Mouse (Mus musculus): ENCODE measurements around the gene Mlh3. TPM values are rescaled to one million over a fixed set of nuclear protein-coding genes. Genes with fewer than 3 reads are reported as not detected.
A peak's percentile ranks its signal among the peaks of the same experiment; 100 is the strongest.

Gene Mlh3
- total RNA-seq (2021): 10 to 100 TPM; 19.3 to 19.9 TPM
- long read RNA-seq, experiment 1, full-length matches to known transcripts: 3 of 8 reads
- long read RNA-seq, experiment 1, partial matches to known transcripts: 3 of 8 reads
- long read RNA-seq, experiment 1, other reads (novel, unspliced or antisense): 2 of 8 reads
- long read RNA-seq, experiment 2, full-length matches to known transcripts: 6 of 8 reads
- long read RNA-seq, experiment 2, partial matches to known transcripts: 0 of 8 reads
- long read RNA-seq, experiment 2, other reads (novel, unspliced or antisense): 2 of 8 reads

GRCm38 (mm10) chr12:85270319-85270718 is at the start of gene Mlh3:
TSS of gene Mlh3 (minus strand) at chr12:85270599.
- peak; percentile 66 for TF ChIP-seq CTCF (conservative IDR thresholded peaks at IDR 0.05)
- H3K27ac ChIP-seq: peak within 1 kb of the TSS; percentile 98
- peak; percentile 86 to 87 for DNase-seq (ENCODE audit: low spot score in 2 of 2)
- peak within 1 kb of the TSS; percentile 71 for H3K4me3 ChIP-seq

- no peak overlapping the region for H3K4me3 ChIP-seq
- TF ChIP-seq CTCF (conservative IDR thresholded peaks at IDR 0.05): no peak
- DNase-seq (ENCODE audit: low spot score in 2 of 2): no peak
- no peak overlapping the region for H3K27ac ChIP-seq
These were observed 38.3 kb upstream of the Mlh3 start for GRCm38 (mm10) chr12:85308651-85309050.

GRCm38 (mm10) chr12:85305247-85305892 is 35.0 kb upstream of the Mlh3 start:
- TF ChIP-seq CTCF (conservative IDR thresholded peaks at IDR 0.05): peak; percentile 99
- peak overlapping the region; percentile 35 for H3K4me3 ChIP-seq
- peak overlapping the region; percentile 78 for H3K27ac ChIP-seq
- peak; percentile 79 to 88 for DNase-seq (ENCODE audit: low spot score in 2 of 2)

- H3K4me3 ChIP-seq: no peak overlapping the region
- H3K27ac ChIP-seq: peak overlapping the region; percentile 78
- no peak for DNase-seq (ENCODE audit: low spot score in 2 of 2)
- TF ChIP-seq CTCF (conservative IDR thresholded peaks at IDR 0.05): no peak
These were observed 34.3 kb upstream of the Mlh3 start for GRCm38 (mm10) chr12:85304725-85305124.

GRCm38 (mm10) chr12:85303256-85303655 is 32.9 kb upstream of the Mlh3 start:
- no peak overlapping the region for H3K4me3 ChIP-seq
- TF ChIP-seq CTCF (conservative IDR thresholded peaks at IDR 0.05): no peak
- DNase-seq (ENCODE audit: low spot score in 2 of 2): no peak

DNA sequence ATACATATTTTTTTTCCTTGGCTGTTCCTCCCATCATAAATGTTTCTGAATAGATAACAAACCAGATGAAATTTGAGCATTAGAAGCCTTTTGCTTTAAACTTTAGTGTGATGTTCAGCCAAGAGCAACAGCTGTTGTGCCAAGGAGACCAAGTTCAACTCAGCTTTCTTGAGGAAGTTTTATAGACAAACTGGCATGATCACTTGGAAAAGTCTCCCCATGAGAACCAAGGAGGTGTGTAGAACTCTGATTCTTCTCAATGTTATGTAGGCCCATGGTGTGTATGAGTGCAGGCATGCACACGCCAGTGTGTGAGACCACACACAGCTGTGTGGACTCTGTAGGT is 28.4 kb upstream of the Mlh3 start:
- DNase-seq (ENCODE audit: low spot score in 2 of 2): no peak
- TF ChIP-seq CTCF (conservative IDR thresholded peaks at IDR 0.05): no peak
- Histone ChIP-seq H3K27ac (no peak overlapping the region), H3K4me3 (no peak overlapping the region)

More at GRCm38 (mm10) chr12:85303256-85303655, 32.9 kb upstream of the Mlh3 start:
- H3K27ac ChIP-seq: no peak overlapping the region

DNA sequence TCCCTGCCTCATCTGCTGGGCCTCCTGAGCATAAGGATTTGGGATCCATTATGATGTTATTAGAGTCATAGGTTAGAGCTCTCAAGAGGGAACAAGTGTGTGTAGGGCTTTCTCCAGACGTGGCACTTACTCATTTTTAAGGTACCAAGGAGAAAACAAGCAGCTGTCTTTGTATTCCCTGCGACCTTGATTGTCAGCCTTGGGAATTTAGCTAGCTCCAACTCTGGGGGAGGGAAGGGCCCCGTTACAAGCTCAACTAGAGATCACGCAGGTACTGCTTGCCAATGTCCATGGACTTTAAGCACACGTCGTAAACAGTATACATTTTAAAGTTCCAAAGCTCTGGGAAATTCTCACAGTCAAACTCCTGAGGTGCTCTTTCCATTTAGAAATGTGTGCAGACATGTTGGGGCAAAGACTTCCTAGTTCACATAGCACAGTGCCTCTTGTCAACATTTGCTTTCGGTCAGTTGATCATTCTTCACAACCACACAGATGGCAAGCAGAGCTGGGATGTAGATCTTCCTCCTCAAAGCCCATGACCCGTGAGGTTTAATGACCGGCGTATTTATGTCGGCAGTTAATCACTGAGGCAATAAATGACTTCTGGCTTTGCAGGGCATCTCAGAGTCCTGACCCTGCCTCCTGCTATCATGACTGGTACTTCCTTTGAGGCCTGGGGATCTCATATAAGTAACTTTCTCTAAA is 27.9 kb upstream of the Mlh3 start:
- Histone ChIP-seq H3K27ac (no peak overlapping the region), H3K4me3 (no peak overlapping the region)
- TF ChIP-seq CTCF (conservative IDR thresholded peaks at IDR 0.05): no peak
- no peak for DNase-seq (ENCODE audit: low spot score in 2 of 2)

- Histone ChIP-seq H3K4me3 (no peak overlapping the region), H3K27ac (no peak overlapping the region)
- TF ChIP-seq CTCF (conservative IDR thresholded peaks at IDR 0.05): no peak
- no peak for DNase-seq (ENCODE audit: low spot score in 2 of 2)
These were observed 27.1 kb upstream of the Mlh3 start for GRCm38 (mm10) chr12:85297345-85297997.

DNA sequence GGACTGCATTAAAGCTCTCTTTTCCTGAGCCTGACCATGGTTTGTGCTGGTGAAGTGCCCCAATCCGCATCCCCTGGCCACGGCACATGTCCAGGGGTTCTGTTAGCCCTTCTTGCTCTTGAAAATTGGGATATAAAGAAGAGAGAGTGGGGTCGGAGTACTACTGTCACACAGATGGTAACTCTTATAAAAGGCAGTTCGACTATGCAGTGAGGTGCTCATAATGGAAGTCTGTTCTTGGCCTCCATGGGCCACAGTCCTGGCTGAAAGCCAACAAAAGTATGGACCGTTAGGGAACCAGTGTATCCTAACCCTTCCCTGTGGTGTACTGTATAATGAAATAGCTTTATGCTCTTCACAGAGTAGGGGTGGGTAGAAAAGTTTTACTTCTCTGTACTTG is 26.5 kb upstream of the Mlh3 start:
- TF ChIP-seq CTCF (conservative IDR thresholded peaks at IDR 0.05): no peak
- Histone ChIP-seq H3K27ac (no peak overlapping the region), H3K4me3 (no peak overlapping the region)
- DNase-seq (ENCODE audit: low spot score in 2 of 2): no peak

DNA sequence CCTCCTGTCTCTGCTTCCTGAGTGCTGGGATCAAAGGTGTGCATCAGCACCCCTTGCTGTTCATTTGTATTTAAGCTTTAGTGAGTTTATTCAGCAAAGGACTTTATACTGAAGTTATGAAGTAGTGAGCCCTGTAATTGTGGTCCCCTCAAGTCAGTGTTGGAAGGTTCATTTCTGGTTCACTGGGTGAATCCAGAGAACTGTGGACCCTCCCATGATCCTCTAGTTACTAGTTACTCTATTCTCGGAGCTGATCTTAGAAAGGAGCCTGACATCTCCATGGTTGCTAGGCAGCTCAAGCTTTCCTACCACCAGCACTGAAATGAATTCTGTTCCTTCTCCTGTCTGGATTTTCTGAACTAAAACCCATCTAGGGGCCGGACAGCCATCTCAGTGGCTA is 25.1 kb upstream of the Mlh3 start:
- no peak overlapping the region for H3K4me3 ChIP-seq
- no peak overlapping the region for H3K27ac ChIP-seq
- no peak for TF ChIP-seq CTCF (conservative IDR thresholded peaks at IDR 0.05)
- no peak for DNase-seq (ENCODE audit: low spot score in 2 of 2)

DNA sequence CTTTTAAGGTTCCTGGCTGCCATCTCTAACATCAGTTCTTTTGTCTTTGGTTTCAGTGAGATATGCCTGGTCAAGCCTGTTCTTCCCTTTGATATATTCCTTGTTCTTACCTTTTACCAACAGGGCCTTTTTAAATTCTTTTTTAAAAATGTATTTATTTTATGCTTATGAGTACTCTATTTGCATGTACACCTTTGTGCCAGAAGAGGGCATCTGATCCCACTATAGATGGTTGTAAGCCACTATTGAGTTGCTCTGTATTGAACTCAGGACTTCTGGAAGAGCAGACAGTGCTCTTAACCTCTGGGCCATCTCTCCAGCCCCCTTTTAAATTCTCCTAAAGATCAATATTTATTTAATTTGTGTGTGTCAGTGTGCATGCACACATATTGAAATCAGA is 22.5 kb upstream of the Mlh3 start:
- peak; percentile 53 for TF ChIP-seq CTCF (conservative IDR thresholded peaks at IDR 0.05)
- Histone ChIP-seq H3K4me3 (no peak overlapping the region), H3K27ac (no peak overlapping the region)
- DNase-seq (ENCODE audit: low spot score in 2 of 2): no peak

- H3K4me3 ChIP-seq: no peak overlapping the region
- no peak for TF ChIP-seq CTCF (conservative IDR thresholded peaks at IDR 0.05)
- no peak overlapping the region for H3K27ac ChIP-seq
- no peak for DNase-seq (ENCODE audit: low spot score in 2 of 2)
These were observed 21.9 kb upstream of the Mlh3 start for GRCm38 (mm10) chr12:85292288-85292687.

DNA sequence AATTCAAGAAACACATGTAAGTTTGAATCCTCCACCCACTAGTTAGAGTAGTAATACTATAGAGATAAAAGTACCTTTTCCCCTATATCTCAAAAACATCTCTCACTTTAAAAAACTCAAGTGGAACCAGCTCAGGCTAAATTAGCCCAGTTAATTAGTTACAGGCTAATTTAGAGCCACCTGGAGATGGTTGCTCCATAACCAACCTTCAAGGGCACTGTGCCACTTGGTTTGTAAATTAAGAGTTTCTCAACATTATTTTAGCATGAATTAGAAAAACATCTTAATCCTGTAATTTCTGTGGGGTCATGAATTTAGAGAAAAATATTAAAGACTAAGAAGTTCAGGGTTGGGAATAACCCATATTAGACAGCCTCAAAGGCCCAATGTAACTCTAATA is 21.1 kb upstream of the Mlh3 start:
- H3K27ac ChIP-seq: no peak overlapping the region
- TF ChIP-seq CTCF (conservative IDR thresholded peaks at IDR 0.05): no peak
- no peak for DNase-seq (ENCODE audit: low spot score in 2 of 2)
- H3K4me3 ChIP-seq: no peak overlapping the region
